Mouse (Mus musculus) intestine, embryonic 14.5 days (tissue): ENCODE results near the gene Olfr843. TPM values are rescaled to one million over a fixed set of nuclear protein-coding genes. Genes with fewer than 3 reads are reported as not detected.

Experiments used
- ATAC-seq: fragments of 200-750 bp; cut with Nextera tagmentation; replicated peaks from 2 replicates; pipeline ENCODE4 v1.8.0; 2017; ENCODE audit warnings: low read depth, moderate number of reproducible peaks, moderate TSS enrichment, moderate library complexity; ENCODE audit not compliant: low FRiP score, low TSS enrichment
- DNase-seq: peaks from one replicate; pipeline ENCODE4 v3.0.0-alpha.2; 2018; ENCODE audit warnings: low spot score
- H3K27ac ChIP-seq: fragments of 300-500 bp; sonication (generic); 2 replicates; pipeline ENCODE4 v1.5.1; 2014; ENCODE audit warnings: low read depth, mild to moderate bottlenecking, control low read depth
- H3K27me3 ChIP-seq: fragments of 300-500 bp; sonication (generic); replicated peaks from 2 replicates; pipeline ENCODE4 v1.6.1; 2014; ENCODE audit warnings: low read length, control low read depth; ENCODE audit not compliant: control insufficient read depth, insufficient read depth
- H3K36me3 ChIP-seq: fragments of 300-500 bp; sonication (generic); 2 replicates; pipeline ENCODE4 v1.6.1; 2014; ENCODE audit warnings: low read length, control low read depth; ENCODE audit not compliant: control insufficient read depth, insufficient read depth
- H3K4me1 ChIP-seq: fragments of 300-500 bp; sonication (generic); replicated peaks from 2 replicates; pipeline ENCODE4 v1.6.1; 2014; ENCODE audit warnings: low read length, control low read depth, mixed read lengths; ENCODE audit not compliant: control insufficient read depth, insufficient read depth
- H3K4me2 ChIP-seq: fragments of 300-500 bp; sonication (generic); 2 replicates; pipeline ENCODE4 v1.6.1; 2014; ENCODE audit warnings: low read length
- H3K4me3 ChIP-seq: fragments of 300-500 bp; sonication (generic); 2 replicates; pipeline ENCODE4 v1.5.1; 2014; ENCODE audit warnings: low read depth, low read length, control low read depth, mixed read lengths
- H3K9ac ChIP-seq: fragments of 300-500 bp; sonication (generic); 2 replicates; pipeline ENCODE4 v1.6.1; 2014; ENCODE audit warnings: mild to moderate bottlenecking, low read length
- H3K9me3 ChIP-seq: fragments of 300-500 bp; sonication (generic); 2 replicates; pipeline ENCODE4 v1.6.1; 2016; ENCODE audit warnings: low read length, control low read depth; ENCODE audit not compliant: control insufficient read depth
- WGBS: fragments of 180-500 bp; shearing (Covaris S2); extraction: QIAGEN DNeasy Blood & Tissue Kit; methylation state at CpG from one replicate; pipeline ENCODE4 v1.1.7; 2014; 5-methylcytosine and 5-hydroxymethylcytosine counted together
- polyA plus RNA-seq: library from polyadenylated mRNA; unstranded; fragments of >200 nt; fragmentation: Nextera tagmentation; extraction: Ambion mirVana; gene quantifications from 2 replicates; pipeline ENCODE4 v1.2.1, GENCODE M21; 2014

Olfr843 gene
- not detected in 2 replicates for polyA plus RNA-seq

DNA sequence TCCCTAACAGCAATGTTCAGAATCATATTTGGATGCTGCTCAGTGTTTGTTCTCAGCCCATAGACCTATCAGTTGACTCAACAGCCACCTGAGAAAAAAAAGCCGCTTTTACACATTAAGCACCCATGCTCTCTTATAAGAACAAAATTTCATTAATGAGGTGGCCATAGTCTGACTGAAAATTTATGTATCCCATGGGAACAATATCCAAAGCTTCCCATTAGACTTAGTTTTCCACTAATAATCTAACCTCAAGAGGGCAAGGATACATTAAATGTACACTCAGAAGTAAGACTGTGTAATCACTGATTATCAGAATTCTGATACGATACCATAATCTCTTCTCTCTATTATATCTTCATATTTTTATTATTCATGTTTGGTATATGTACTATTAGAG lies at the start of gene Olfr843:
TSS of gene Olfr843 (minus strand) at position 101 of the 400 bp plus-strand sequence.
- 87% methylated on average over 2 of the region's 2 CpGs for WGBS
- Histone ChIP-seq H3K9ac (no peak within 1 kb of the TSS), H3K4me1 (no peaks in the 10 kb centered on the region), H3K4me3 (no peak within 1 kb of the TSS), H3K27ac (no peak within 1 kb of the TSS), H3K9me3 (no peaks in the 10 kb centered on the region), H3K4me2 (no peak within 1 kb of the TSS), H3K36me3 (no peaks in the 10 kb centered on the region), H3K27me3 (no peaks in the 10 kb centered on the region)
- no peak for ATAC-seq
- DNase-seq, result no peak

Other genes starting within 250 kb of the Olfr843 start
- not detected in 2 replicates for gene Olfr835, start 219.3 kb downstream of the Olfr843 start, polyA plus RNA-seq
- not detected in 2 replicates for gene Olfr836, start 131.6 kb downstream of the Olfr843 start, polyA plus RNA-seq
- 0.12 TPM in 1 of 2 replicates, not detected in the other for gene Olfr837, start 115.7 kb downstream of the Olfr843 start, polyA plus RNA-seq
- not detected in 2 replicates for gene Olfr839-ps1, start 74.7 kb downstream of the Olfr843 start, polyA plus RNA-seq
- not detected in 2 replicates for gene Olfr844, start 64.4 kb upstream of the Olfr843 start, polyA plus RNA-seq
- gene Olfr845, start 84.5 kb upstream of the Olfr843 start, polyA plus RNA-seq, result not detected in 2 replicates
- not detected in 2 replicates for gene Olfr846, start 112.0 kb upstream of the Olfr843 start, polyA plus RNA-seq
- not detected in 2 replicates for gene Olfr847, start 126.7 kb upstream of the Olfr843 start, polyA plus RNA-seq
- not detected in 2 replicates for gene Olfr849, start 188.3 kb upstream of the Olfr843 start, polyA plus RNA-seq
- gene Olfr850, start 226.3 kb upstream of the Olfr843 start, polyA plus RNA-seq, result not detected in 2 replicates
- not detected in 2 replicates for gene Olfr851, start 241.3 kb upstream of the Olfr843 start, polyA plus RNA-seq